Mouse (Mus musculus) MEL (cell line): Measurements from ENCODE around the gene Olfr995.

Source experiments
- CTCF ChIP-seq, 3 experiments: IDR thresholded peaks in 2 of 3; conservative IDR thresholded peaks in 1 of 3; 2 replicates each; pipeline ENCODE4 v1.5.1; 2011 to 2012; ENCODE audit warnings: low read length in 3 of 3, low read depth in 2 of 3, mild to moderate bottlenecking in 2 of 3, improper control_type of control experiment in 1 of 3, inconsistent platforms in 1 of 3, mixed read lengths in 1 of 3, moderate library complexity in 1 of 3; ENCODE audit not compliant: control insufficient read depth in 1 of 3, insufficient read depth in 1 of 3, poor library complexity in 1 of 3, severe bottlenecking in 1 of 3
- E2F4 ChIP-seq: IDR thresholded peaks from 2 replicates; pipeline ENCODE4 v1.6.1; 2011; ENCODE audit warnings: low read depth, low read length, improper control_type of control experiment, borderline replicate concordance
- EP300 ChIP-seq, 2 experiments: IDR thresholded peaks; 2 replicates each; pipeline ENCODE4 v1.6.1; 2011; ENCODE audit warnings: improper control_type of control experiment in 2 of 2, low read length in 2 of 2, low read depth in 1 of 2, mild to moderate bottlenecking in 1 of 2
- HCFC1 ChIP-seq: IDR thresholded peaks from 2 replicates; pipeline ENCODE4 v1.6.1; 2012; ENCODE audit warnings: low read depth, mild to moderate bottlenecking, inconsistent platforms, low read length, improper control_type of control experiment, moderate library complexity
- KAT2A ChIP-seq: conservative IDR thresholded peaks from 2 replicates; pipeline ENCODE4 v1.6.1; 2012; ENCODE audit warnings: low read depth, low read length, improper control_type of control experiment, inconsistent platforms
- MAFK ChIP-seq: IDR thresholded peaks from 2 replicates; pipeline ENCODE4 v1.6.1; 2011; ENCODE audit warnings: low read depth, mild to moderate bottlenecking, low read length, improper control_type of control experiment, borderline replicate concordance
- MAX ChIP-seq: IDR thresholded peaks from 2 replicates; pipeline ENCODE4 v1.6.1; 2011; ENCODE audit warnings: low read length, improper control_type of control experiment
- NRF1 ChIP-seq: IDR thresholded peaks from 2 replicates; pipeline ENCODE4 v1.6.1; 2014; ENCODE audit warnings: low read depth, mild to moderate bottlenecking, inconsistent platforms, low read length, improper control_type of control experiment, moderate library complexity; ENCODE audit not compliant: poor library complexity, insufficient read depth, severe bottlenecking
- POLR2A ChIP-seq, 2 experiments: IDR thresholded peaks; 2 replicates each; pipeline ENCODE4 v1.6.1; 2011 to 2012; ENCODE audit warnings: low read length in 2 of 2, mild to moderate bottlenecking in 2 of 2, control low read depth in 1 of 2, improper control_type of control experiment in 1 of 2, low read depth in 1 of 2, moderate library complexity in 1 of 2; ENCODE audit not compliant: control insufficient read depth in 1 of 2, insufficient read depth in 1 of 2, poor library complexity in 1 of 2
- POLR2AphosphoS2 ChIP-seq: IDR thresholded peaks from 2 replicates; pipeline ENCODE4 v1.6.1; 2011; ENCODE audit warnings: low read length, improper control_type of control experiment
- RCOR1 ChIP-seq: IDR thresholded peaks from 2 replicates; pipeline ENCODE4 v1.6.1; 2012; ENCODE audit warnings: low read depth, mild to moderate bottlenecking, inconsistent platforms, low read length, improper control_type of control experiment
- UBTF ChIP-seq: IDR thresholded peaks from 2 replicates; pipeline ENCODE4 v1.6.1; 2012; ENCODE audit warnings: low read depth, mild to moderate bottlenecking, inconsistent platforms, low read length, improper control_type of control experiment, moderate library complexity, borderline replicate concordance; ENCODE audit not compliant: insufficient read depth
- USF1 ChIP-seq: IDR thresholded peaks from 2 replicates; pipeline ENCODE4 v1.6.1; 2014; ENCODE audit warnings: low read depth, mild to moderate bottlenecking, inconsistent platforms, low read length, improper control_type of control experiment, moderate library complexity

GRCm38 (mm10) chr2:85490396-85490795 is 47.0 kb upstream of the Olfr995 start:
- TF ChIP-seq EP300 (IDR thresholded peaks at IDR 0.05; ENCODE audit: low read depth in 1 of 2, low read length in 2 of 2) (no peak), CTCF (IDR thresholded peaks at IDR 0.05 in 2 of 3, conservative IDR thresholded peaks at IDR 0.05 in 1 of 3; ENCODE audit: control insufficient read depth in 1 of 3, insufficient read depth in 1 of 3, low read depth in 2 of 3, low read length in 3 of 3, poor library complexity in 1 of 3, severe bottlenecking in 1 of 3) (no peak), RCOR1 (no peak), E2F4 (no peak), HCFC1 (no peak), KAT2A (no peak), UBTF (no peak), POLR2A (IDR thresholded peaks at IDR 0.05; ENCODE audit: control insufficient read depth in 1 of 2, insufficient read depth in 1 of 2, low read depth in 1 of 2, low read length in 2 of 2, poor library complexity in 1 of 2) (no peak), NRF1 (no peak), USF1 (no peak), MAX (no peak), MAFK (no peak), POLR2AphosphoS2 (no peak)
